Mouse (Mus musculus) adrenal gland, postnatal 25 days (tissue): ENCODE data around the gene Angptl7. TPM values are rescaled to one million over a fixed set of nuclear protein-coding genes. Genes with fewer than 3 reads are reported as not detected.
A peak's percentile ranks its signal among the peaks of the same experiment; 100 is the strongest.

ENCODE experiments used
- DNase-seq: peaks from one replicate; pipeline ENCODE4 v3.0.0; 2021; ENCODE audit warnings: mixed read lengths
- total RNA-seq: library from RNA; stranded (reverse); gene quantifications from 2 replicates; pipeline ENCODE4 v1.2.3, GENCODE M21; 2021

Gene Angptl7
- total RNA-seq, 1 experiment from 2014 or later, result 0.52 TPM

DNA sequence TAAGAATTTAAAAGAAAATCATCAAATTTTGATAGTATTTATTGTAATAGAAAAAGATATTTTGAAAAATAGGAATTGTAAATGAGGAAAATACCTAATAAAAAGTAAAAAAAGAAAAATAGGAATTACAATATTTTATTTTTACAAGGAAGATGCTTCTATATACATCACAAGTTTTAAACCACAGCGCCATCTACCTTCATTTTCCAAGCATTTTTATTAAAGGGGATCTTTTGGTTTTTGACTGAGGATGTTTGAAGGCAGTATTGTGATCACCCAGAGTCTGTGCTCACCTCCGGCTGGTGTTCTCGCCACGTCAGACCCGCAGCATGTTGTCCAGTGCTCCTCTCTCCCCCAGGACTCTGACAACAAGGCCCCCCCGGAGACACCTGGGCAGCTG, 5.1 kb downstream of the Angptl7 start:
- DNase-seq, result no peak

DNA sequence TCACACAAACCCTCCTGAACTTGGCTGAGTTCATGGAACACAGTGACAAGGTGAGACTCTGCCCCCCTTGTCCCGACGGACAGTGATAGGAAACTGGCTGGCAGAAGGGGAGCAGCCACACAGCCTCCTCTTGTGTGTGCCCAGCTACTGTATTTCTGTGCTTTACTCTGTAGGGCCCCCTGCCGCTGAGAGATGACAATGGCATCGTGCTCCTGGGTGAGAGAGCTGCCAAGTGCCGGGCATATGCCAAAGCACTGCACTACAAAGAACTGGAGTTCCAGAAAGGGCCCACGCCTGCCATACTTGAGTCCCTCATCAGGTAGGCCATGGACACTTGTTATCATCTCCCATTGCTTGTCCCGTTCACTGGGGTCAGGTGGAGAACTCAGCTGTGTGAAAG, 8.8 kb downstream of the Angptl7 start:
- DNase-seq, result no peak

DNA sequence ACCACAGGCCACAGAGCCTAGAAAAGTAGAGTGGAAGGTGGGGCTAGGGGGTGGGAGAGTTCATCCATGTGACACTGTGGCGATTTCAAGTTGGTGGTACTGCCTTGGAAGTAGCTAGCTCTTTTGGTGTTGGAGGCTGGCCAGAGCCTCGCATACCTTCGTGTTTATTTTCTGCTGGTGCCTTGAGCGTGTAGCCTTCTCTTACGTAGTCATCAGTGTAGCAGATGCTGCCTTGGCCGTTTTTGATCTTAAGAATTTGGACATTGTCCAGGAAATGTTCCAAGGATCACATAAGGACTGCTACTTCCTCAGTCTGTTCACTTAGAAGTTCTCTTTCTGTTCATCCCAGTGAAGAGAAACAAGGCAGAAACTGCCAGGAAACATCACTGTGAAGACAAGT, 9.8 kb downstream of the Angptl7 start:
- no peak for DNase-seq

DNA sequence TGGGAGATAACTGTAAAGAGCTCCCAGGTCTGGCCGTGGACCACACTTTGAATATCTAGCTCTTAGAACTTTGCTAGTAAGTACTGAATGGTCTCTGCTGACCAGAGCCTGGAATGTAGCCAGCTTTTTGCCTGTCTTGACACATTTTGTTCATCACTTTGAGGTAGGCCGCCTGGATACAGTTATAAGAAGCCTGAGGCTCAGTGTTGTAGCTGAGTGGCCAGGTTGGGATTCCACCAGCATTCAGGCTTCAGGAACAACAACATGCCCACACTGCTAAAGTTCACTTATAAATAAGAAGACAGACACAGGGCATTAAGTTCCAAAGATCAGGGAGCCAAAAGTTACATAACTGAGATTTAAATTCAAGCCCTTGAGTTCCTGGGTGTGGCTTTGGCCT, 12.4 kb downstream of the Angptl7 start:
- no peak for DNase-seq

DNA sequence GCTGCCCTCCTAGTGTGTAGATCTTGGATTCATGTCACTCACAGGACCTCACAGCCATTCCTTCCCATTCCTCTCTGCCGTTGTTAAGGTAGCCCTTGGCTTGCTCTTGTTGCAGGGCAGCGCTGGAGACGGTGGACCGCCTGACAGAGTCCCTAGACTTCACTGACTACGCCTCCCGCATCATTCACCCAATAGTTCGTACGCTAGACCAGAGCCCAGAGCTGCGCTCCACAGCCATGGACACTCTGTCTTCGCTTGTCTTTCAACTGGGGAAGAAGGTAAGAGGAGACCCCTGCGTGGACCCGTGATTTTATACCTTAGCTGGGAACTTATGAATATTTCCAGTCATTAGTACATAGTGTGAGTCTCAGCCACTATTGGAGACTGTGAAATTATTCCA, 15.7 kb downstream of the Angptl7 start:
- DNase-seq, result no peak

DNA sequence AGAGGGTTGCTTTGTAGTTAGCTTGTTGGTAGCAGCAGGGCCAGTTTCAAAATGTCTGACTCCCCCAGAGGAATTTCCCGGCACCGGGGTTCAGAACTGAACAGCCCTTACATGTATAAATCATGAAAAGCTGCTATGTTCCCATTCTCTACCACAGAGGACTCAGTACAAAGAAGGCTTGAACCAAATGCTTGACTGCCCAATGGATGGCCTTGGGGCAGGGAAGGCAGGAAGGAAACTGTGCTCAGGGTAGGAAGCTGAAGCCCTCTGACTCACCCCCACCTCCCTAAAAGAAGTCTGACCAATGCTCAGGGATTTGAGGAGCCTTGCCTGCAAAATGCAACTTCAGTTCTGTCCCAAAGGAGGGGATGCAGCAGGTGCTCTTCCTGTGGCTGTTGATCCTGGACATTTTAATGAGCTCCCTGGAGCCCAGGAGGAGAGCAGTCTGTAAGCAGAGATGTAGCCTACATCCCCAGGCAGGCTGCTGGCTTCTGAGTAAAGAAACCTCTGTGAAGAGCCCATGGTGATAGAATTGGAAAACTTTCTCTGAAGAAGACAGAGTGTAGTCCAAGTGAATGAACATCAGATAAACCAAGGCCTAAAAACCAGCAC, 18.6 kb downstream of the Angptl7 start:
- DNase-seq, result no peak

DNA sequence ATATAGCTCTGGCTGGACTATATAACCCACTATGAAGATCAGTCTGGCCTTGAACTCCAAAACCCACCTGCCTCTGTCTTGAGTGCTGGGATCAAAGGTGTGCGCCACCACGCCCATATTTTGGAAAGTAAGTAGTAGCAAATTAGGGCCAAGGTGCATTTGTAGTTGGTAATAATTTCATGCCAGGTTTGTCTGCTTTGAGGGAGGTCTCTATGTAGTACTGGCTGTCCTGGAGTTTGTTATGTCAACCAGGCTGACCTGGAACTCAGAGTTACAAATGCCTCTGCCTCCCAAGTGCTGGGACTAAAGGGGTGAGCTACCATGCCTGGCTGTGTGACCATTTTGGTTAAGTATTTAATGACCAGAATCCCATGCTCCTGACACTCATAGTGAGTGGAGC, 20.0 kb downstream of the Angptl7 start:
- no peak for DNase-seq

DNA sequence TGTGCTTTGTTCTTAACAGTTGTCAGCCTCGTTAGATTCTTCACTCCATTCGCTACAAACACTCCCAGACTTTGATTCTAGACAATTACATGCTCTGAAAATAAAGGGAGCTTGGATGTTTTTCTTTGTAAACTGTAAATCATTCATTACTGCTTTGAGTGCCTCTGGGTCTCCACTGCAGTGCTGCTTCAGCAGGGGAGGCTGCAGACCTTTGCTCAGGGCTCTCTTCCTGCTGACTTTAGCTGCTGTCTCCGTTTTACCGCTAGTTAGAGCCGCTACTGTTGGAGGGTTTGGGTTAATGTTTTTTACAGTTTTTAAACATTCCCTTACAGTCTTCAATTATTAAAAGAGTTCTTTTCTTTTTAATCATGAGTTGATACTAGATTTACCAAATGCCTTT, 26.8 kb downstream of the Angptl7 start:
- DNase-seq, result no peak

DNA sequence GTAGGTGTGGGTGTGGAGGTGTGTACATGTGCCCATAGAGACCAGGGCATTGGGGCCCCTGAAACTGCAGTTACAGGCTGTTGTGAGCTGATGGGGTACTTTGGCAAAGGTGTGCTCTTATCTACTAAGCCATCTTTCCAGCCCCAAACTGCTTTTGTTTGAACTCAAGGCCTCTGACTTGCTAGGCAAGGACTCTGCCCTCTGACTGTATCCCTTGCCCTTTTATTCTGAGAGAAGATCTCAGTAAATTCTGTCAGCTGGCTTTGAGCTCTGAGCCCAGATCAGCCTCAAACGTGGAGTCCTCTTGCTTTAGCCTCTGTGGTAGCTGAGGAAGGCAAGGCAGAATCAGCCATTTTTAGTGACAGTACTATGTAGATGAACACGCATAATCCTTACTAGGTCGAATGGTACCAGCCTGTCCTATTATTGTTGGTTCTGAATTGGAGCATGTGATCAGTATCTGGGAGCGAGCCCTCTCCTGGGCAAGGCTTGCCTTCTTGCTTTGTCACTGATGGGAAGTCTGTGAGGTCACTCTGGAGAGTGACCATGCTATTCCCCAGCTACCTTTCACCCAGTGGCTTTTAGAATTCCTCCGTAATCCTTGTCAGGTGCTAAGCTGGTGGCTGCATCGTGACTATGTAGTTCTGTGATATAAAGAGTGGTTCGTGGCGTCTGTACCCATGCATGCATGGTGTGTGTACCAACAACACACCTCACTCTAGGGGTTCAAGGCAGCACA, 27.7 kb downstream of the Angptl7 start:
- no peak for DNase-seq

DNA sequence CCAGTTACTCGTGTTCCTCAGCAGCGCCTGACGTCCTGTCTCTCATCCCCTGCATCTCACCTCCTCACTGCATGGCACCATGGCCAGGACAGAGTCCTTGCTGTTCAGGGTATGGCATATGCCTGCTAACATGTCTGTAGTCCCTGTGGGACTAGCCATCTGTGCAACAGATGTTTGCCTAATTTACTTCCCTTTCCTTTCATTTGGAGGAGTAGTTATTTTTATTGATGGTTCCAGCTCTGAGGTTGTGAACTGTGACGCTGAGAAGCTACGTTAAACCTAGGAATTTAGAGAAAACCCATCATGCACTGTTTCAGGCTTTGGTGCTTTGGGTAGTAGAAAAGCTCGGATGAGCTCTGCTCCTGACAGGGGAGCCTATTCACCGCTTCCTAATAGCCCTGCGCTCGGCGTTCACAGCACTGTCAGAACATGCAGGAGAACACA, 28.9 kb downstream of the Angptl7 start:
- no peak for DNase-seq

DNA sequence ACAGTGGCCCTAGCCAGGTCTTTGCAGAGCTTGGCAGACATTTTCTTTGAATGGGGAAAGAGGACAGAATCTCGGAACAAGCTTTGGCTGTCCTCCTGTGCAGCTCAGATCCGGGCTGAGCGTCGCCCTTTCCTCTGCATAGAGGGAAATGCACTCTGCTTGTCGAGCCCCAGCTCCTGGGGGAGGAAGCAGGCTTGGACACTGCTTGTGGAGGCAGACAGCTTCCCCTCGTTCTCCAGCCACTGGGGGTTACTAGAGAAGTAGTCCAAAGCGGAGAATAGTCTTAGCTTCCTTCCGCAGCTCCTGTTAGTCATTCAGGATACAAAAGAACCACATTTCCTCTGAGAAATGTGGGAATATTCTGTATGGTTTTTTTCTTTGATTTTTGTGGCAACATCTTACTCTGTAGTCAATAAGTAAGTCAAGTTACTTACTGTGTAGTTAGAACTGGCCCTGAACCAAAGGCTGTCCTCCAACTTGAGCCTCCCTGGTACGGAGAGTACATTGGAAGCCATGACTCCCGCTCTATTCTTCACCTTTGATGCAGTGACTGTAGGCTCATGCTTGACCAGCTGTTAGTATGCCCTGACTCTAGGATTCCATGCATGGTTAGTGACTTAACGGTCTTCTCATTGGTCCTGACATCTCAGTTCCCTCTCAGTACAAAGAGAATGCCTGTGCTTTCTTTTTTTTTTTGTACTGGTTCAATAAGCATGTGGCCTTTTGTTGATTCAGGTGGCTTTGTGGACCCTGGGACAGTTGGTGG, 30.6 kb downstream of the Angptl7 start:
- no peak for DNase-seq

DNA sequence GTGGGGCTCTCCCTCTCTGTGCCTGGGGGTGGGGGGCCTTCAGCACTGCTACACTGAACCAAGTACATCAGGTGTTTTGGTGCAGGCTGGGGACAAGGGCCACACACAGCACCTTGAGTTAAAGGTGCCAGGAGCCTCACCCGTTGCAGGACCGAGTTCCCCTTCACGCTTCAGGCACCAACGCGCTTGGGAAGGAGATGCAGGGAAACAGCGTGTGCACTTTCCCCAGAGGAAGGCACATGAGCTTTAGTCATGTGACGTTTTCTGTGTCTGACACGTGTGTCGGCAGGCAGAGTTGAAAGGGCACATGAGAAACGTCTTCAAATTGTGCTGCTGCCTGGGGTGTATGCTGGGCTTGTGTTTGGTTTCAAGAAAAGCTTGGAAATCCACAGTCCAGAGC, 31.9 kb downstream of the Angptl7 start:
- DNase-seq, result no peak

DNA sequence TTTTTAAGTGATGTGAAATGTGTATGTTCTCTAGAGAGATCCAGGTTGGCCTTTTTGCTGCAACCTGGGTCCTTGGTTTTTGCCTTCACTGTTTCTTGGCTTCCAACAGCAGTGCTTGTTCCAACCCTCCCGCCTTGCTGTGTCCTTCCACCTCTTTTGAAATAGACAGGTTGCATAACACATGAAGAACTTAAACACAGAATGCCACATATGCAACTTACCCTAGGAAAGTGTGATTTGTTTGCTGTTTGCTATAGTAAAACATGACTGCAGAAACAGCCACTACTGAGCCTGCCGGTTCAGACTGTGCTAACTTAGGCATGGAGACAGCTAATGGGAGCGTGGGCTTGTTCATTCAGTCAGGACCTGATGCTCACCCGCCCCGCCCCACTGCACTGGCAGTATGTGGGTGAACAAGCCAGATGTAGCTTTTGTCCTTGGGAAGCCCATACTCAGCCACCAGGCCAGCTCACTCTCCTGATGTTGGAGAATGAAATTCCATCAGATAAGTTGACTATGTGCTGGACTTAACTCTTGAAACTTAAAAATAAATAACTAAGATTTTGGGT, 33.7 kb downstream of the Angptl7 start:
- peak; percentile 62 for DNase-seq

DNA sequence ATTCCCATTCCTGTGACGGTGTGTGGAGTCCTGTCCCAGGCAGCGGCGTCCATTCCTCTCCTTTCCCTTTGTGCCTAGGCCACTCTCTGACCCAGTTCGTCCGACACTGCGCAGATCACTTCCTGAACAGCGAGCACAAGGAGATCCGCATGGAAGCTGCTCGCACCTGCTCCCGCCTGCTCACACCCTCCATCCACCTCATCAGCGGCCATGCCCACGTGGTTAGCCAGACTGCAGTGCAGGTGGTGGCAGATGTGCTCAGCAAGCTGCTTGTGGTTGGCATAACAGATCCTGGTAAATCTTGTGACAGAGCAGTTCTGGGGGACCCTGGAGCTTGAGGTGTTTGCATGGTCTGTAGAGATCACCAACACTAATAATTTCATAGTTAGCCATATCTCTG, 35.4 kb downstream of the Angptl7 start:
- no peak for DNase-seq

DNA sequence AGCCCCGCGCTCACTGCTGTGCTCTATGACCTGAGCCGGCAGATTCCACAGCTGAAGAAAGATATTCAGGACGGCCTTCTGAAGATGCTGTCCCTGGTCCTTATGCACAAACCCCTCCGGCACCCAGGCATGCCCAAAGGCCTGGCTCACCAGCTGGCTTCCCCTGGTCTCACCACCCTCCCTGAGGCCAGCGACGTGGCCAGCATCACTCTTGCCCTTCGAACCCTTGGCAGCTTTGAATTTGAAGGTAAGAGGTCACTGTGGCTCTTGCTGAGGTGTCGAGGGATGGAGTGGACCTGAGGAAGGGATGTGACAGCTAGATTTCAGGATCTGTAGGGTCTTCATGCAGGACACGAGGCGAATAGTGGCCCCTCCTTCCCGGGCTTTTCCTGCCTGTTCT, 36.0 kb downstream of the Angptl7 start:
- no peak for DNase-seq

DNA sequence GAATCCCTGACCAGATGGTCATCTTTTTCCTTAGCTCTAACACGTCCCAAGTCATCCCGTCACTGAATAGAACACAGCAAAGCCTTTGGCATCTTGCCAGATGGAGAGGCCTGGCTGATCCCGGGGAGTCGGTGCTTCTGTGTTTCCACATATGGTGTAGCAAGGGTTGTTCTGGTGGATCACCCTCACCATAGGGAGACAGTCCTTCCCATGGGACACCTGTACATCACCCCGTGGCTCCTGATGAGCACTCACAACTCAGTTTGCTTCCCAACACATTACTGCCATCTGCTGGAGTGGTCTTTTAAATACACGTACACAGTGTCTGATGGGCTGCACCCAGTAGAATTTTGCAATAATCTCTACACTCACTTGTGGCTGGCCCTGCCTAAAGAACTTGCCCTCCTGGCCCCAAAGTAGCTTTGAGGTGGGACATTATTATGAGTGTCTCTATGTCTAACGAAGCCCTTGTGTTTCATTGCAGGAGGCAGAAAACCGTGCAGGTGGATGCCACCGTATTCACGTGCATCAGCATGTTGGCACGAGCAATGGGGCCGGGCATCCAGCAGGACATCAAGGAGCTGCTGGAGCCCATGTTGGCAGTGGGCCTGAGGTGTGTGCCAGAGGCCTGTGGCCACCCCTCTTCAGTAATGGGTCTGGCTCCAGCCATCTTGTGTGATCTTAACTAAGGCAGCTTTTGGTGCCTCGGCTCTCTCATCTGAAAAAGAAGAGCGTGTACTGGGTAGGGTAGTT, 36.9 kb downstream of the Angptl7 start:
- DNase-seq, result no peak

DNA sequence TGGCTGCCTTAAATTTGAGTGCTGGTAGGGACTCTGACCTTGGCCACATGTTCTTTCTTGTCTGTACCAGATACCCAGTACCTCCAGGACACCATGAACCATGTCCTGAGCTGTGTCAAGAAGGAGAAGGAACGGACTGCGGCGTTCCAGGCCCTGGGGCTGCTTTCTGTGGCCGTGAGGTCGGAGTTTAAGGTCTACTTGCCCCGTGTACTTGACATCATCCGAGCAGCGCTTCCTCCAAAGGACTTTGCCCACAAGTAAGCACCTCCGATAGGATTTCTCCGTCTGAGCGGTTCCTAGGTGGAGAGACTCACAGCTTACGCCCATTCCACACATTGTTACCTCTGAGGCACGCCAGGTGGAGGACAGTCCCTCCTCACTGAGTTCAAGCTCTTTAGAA, 37.5 kb downstream of the Angptl7 start:
- DNase-seq, result no peak

DNA sequence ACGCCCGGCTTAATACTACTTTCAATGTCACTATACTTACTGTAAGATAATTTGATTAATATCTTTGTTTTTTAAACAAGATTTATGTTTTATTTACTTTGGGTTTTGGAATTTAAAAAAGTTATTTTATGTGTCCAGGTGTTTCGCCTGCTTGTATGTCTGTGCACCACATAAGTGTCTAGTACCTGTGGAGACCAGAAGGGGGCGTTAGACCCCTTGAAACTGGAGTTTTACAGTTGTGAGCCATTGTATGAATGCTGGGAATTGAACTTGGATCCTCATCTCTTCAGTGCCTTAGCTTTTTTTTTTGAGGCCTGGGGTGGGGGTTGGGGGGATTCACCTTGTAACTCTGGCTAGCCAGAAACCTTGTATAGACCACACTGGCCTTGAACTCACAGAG, 38.5 kb downstream of the Angptl7 start:
- no peak for DNase-seq

DNA sequence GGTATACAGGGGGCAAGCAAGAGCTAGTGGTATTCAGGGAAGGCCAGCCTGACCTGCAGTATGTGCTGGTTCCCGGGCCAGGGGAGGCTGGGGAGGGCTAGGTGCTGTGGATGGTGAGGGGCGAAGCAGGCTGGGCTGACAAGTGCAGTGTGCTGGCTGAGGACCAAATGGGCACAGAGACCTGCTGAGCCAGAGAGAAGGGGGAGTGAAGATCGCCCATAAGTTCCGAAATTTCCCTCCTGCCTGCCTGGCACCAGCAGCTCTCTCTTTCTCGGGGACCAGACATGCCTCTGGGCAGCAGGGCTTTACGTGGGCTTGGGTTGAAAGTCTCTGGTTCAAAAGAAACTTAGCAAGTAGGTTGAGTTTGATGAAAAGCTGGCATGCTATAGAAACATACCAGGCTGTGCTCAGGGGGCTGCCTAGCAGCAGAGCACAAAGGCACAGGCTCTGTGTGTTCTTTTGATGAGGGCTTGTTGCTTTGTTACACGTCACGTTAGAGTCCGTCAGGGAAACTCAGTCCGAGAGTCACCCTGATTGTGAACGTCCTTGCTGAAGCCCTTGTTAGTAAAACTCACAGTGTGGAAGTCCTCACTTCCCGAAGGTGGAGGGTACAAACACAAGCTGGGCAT, 39.5 kb downstream of the Angptl7 start:
- DNase-seq, result no peak

DNA sequence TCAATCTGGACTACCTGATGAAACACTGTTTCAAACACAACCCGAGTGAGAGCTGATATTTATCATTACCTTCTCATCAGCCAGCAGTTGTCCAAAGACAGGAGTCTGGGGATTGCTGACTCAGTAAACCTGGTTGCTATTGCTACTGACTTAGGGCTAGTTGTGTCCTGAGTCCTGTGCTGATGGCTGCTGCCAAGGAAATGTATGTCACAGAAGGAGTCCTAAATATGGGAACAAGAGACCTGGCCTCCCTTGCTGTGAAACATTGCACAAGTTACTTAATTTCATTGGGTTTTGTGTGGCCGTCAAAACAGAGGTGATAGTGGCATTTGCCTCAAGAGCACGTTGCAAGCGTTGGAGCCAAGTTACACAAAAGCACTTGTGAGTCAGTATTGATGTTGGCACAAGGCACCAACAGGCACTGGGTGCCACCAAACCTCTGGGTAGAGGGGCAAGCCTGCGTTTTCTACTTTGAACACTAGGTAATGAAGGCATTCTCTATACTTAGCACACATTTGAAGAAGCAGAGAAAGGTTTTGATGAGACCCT, 44.7 kb downstream of the Angptl7 start:
- DNase-seq, result no peak

DNA sequence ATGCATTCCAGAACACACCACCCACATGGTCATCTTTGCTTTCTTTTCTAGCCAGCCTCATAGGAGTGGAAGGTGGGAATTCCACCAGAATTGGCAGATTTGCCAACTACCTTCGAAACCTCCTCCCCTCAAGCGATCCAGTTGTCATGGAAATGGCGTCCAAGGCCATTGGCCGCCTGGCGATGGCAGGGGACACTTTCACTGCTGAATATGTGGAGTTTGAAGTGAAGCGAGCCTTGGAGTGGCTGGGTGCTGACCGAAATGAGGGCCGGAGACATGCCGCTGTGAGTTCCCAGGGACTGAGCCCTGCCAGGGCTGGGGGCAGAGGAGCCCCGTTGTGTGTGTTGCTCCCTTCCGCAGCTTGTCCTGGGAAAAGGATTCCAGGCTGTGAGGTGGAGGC, 46.6 kb downstream of the Angptl7 start:
- DNase-seq, result peak; percentile 53

DNA sequence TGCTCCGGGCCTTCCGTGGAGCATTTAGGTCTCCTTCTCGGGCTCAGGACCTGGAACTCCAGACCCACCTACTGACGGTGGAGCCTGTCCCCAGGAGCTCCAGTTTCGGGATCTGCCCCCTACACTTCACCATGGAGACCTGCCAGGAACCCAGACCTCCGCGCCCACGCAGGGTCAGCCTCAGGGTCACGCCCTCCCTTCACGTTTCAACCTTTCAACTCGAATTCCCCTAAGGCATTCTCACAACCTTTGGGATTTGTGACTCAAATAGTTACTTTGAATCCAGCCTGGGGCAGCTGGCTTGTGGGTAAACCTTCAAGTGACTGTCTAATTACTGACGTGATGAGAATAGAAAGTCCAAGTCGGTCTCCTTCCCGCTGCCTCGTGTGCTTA, 51.4 kb downstream of the Angptl7 start:
- peak; percentile 42 for DNase-seq
